Mouse (Mus musculus): ENCODE measurements around the gene Gsdmc3. TPM values are rescaled to one million over a fixed set of nuclear protein-coding genes. Genes with fewer than 3 reads are reported as not detected.
"Not testable (repeated sequence)": the region's sequence is repeated elsewhere in the genome, so short reads cannot be mapped to it uniquely, and the experiment has no call there.

Gene Gsdmc3
- not detected in 2 replicates for polyA plus RNA-seq (2012; rRNA removed)

DNA sequence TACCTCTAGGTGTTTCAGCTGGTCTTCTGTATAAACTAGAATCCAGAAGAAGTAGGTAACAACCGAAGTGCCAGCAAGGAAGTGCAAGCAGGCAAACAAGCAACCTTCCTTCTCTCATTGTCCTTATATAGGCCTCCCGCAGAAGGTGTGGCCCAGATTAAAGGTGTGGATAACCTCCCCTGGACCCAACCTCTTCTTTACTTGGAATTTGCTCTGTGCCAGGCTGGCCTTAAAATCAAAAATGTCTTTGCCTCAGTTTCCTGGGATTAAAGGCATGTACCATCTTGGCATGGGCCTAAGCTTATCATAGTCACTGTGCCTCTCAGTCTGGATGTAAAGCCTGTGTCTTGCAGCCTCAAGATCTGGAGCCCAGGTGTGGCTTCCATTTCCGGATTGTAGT is at the start of gene Gsdmc3:
Gsdmc3 (minus strand) TSS at position 101 of the 400 bp plus-strand sequence.
- not testable (repeated sequence) for DNase-seq (ENCODE audit: low read depth)

DNA sequence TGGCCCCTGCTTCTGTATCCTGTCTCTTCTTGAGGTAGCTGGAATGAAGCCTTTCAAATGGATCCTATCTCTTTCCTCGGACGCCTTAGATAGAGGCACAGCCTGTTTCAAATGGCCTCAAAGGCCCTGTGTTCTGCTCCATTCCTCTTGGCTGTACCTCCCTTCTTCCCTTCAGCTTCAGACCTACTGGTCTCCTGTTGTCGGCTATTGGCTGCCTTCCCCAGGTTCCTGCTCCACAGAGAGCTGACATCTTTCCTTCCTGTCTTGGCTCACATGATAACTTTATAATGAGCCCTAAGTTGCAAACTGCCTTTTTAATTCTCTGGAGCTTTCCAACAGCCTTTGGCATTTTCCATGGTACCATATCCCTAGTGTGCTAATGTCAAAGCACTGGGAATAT is 47.8 kb upstream of the Gsdmc3 start:
- DNase-seq (ENCODE audit: low read depth) = no peak

DNA sequence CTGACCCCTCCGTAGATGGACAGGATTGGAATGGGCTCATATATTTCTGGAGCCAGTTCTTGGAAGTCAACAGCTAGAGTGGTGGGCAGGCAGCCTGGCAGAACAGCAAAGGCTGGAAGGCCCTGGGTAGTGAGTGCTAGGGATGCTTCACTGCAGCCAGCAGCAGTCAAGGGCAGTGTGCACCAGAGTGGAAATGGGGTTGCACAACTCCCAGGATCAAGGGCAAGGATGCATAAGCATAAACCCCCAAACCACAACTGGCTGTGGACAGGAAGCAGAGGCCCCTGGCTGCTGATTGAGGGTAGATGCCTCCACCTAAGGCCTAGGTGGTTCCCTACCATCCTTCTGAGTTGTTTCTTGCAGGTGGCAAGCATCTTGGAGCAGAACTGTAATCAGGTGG is 46.1 kb upstream of the Gsdmc3 start:
- DNase-seq (ENCODE audit: low read depth) = no peak

DNA sequence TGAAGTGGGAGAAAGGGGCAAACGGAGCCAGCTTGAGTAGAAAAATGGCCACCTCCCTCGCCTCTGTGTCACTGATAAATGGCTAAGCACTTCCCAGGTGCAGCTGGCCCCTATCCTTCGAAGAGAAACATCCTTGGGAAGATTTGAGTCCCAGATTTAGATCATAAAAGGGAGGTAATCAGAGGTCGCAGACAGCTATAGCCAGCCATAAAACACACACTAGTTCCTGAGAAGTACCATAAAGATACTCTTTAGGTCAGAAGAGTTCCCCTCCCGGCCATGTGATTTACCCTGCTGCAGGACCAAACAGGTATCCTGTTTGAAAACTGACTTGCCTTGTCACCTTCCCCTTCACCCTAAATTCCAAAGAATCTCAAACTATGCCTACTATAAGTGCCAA is 43.3 kb upstream of the Gsdmc3 start:
- not testable (repeated sequence) for DNase-seq (ENCODE audit: low read depth)

DNA sequence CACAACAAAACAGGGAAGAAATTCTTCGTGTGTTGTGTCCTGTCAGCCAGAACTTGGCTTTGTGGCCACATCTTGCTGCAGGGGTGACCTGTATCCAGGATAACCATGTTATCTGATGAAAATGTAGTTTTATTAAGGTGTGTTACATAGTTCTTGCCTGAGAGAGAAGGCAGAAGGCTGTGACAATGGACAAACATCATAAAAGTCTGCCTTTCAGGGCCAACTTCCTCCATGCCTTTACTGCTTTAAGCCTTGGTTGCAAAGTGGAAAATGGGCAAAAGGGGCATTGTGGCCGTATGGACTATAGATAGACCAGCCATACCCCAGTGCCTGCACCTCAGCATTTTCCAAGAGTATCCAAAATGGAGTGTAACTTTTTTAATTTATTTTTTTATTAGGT is 41.4 kb upstream of the Gsdmc3 start:
- not testable (repeated sequence) for DNase-seq (ENCODE audit: low read depth)

DNA sequence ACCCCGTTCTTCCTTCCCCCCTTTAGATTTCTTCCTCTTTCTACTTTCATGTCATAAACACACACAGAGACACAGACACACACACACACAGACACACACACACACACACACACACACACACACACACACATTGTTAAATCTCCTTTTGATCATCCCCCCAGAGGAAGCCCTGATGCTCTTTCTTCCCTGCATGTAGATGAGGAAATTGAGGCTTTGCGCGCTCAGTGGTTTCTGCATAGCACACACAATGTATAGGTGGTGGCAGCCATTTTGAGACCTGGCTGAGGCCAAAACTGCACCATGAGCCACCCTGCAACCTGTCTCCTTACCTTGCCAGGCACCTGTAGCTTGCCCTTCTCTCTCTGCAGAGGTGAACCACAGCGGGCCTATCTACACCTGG is 38.2 kb upstream of the Gsdmc3 start:
- not testable (repeated sequence) for DNase-seq (ENCODE audit: low read depth)

DNA sequence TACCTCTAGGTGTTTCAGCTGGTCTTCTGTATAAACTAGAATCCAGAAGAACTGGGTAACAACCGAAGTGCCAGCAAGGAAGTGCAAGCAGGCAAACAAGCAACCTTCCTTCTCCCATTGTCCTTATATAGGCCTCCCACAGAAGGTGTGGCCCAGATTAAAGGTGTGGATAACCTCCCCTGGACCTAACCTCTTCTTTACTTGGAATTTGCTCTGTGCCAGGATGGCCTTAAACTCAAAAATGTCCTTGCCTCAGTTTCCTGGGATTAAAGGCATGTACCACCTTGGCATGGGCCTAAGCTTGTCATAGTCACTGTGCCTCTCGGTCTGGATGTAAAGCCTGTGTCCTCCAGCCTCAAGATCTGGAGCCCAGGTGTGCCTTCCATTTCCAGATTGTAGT is 33.8 kb upstream of the Gsdmc3 start, which contains the start of gene Gsdmc4:
Gsdmc4 (minus strand) TSS at position 101 of the 400 bp plus-strand sequence.
- not testable (repeated sequence) for DNase-seq (ENCODE audit: low read depth)

DNA sequence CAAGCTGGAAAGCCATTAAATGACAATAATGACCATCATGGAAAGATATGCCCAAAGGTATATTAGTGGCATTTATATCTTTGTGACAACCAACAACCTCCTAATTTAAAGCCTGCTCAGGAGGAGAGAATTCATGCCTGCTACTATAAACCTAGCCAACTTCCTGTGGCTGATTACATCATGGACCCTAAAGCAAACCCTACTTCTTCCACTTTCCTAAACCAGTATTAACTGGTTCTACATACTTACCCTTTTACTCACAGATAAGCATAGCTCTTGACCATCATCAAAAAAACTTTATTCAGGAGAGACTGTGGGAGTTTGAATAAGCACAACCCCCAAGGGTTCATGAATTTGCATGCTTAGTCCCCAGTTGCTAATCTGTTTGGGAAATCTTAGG is 31.5 kb upstream of the Gsdmc3 start:
- DNase-seq (ENCODE audit: low read depth) = not testable (repeated sequence)

DNA sequence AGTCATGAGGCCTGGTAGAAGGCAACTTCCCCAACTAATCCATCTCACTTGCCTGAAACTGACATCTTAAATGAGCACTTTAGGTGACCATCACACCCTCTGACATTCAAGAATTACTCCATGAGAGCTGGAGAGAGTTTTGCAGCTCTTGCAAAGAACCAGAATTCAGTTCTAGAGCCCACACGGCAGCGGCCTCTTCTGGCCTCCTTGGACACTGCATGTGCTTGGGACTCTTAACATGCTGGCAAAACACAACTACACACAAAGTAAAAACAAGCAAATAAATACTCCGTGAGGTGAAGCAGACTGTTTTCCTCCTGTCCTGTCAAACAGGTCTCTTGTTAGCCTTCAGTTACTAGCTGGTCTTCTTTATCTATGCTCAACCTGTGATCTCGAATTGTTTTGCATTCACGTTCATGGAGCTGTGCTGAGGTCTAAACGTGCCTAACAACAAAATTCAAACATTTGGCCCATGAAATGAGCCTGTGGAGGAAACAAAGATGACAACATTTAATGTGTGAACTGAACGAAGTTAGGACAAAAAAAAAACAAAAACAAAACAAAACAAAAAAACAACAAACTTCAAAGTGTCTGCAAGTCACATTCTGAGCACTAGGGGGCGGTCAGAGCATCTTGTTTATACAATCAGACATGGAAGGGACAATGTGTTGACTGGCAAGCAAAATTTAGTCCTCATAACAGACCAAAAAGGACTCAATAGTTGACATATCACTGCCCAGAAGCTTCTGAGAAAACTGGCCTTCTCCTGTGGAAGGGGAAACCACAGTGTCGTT is 17.4 kb upstream of the Gsdmc3 start:
- not testable (repeated sequence) for DNase-seq (ENCODE audit: low read depth)

DNA sequence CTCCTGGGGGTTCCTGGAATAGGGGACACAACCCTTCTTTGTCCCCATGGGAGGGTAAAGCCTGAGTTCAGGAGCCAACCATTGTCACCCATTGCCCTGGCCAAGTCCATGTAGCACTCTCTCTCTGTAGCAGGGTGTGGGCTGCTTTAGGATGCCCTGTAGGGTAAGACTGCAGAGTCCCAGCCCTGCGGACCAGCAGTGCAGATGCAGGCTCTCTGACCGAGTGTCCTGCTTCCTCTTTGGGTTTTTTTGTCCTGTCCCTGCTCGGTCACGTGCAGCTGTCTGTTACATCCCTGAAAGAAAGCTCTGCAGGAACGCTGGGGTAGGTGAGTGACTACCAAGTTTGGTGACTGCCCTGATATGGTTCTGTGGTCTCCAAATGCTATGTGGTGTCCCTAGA is 10.1 kb upstream of the Gsdmc3 start:
- not testable (repeated sequence) for DNase-seq (ENCODE audit: low read depth)

DNA sequence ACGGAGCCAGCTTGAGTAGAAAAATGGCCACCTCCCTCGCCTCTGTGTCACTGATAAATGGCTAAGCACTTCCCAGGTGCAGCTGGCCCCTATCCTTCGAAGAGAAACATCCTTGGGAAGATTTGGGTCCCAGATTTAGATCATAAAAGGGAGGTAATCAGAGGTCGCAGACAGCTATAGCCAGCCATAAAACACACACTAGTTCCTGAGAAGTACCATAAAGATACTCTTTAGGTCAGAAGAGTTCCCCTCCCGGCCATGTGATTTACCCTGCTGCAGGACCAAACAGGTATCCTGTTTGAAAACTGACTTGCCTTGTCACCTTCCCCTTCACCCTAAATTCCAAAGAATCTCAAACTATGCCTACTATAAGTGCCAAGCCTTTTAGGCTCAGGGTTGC is 9.6 kb upstream of the Gsdmc3 start:
- DNase-seq (ENCODE audit: low read depth) = not testable (repeated sequence)

DNA sequence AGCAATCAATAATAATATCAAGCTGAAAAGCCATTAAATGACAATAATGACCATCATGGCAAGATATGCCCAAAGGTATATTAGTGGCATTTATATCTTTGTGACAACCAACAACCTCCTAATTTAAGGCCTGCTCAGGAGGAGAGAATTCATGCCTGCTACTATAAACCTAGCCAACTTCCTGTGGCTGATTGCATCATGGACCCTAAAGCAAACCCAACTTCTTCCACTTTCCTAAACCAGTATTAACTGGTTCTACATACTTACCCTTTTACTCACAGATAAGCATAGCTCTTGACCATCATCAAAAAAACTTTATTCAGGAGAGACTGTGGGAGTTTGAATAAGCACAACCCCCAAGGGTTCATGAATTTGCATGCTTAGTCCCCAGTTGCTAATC is 2.2 kb downstream of the Gsdmc3 start:
- not testable (repeated sequence) for DNase-seq (ENCODE audit: low read depth)

DNA sequence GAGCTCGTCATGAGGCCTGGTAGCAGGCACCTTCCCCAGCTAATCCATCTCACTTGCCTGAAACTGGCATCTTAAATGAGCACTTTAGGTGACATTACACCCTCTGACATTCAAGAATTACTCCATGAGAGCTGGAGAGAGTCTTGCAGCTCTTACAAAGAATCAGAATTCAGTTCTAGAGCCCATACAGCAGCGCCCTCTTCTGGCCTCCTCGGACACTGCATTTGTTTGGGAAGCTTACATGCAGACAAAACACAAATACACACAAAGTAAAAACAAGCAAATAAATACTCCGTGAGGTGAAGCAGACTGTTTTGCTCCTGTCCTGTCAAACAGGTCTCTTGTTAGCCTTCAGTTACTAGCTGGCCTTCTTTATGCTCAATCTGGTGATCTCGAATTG is 16.4 kb downstream of the Gsdmc3 start:
- DNase-seq (ENCODE audit: low read depth) = not testable (repeated sequence)

Other genes starting within 250 kb of the Gsdmc3 start
- gene Gsdmc2, start 33.4 kb downstream of the Gsdmc3 start, polyA plus RNA-seq (2012; rRNA removed) = not detected in 2 replicates
- gene Gsdmc4, start 33.7 kb upstream of the Gsdmc3 start, polyA plus RNA-seq (2012; rRNA removed) = 0.09 TPM in 1 of 2 replicates, not detected in the other
- 16.2 TPM in 2 replicates for gene Fam49b, start 181.9 kb upstream of the Gsdmc3 start, polyA plus RNA-seq (2012; rRNA removed)

Data from gonadal fat pad, adult 2 months (tissue).